Mouse (Mus musculus) adrenal gland, postnatal 4 days (tissue): ENCODE measurements around the gene Xk. TPM values are rescaled to one million over a fixed set of nuclear protein-coding genes. Genes with fewer than 3 reads are reported as not detected.
"Not testable (repeated sequence)": the region's sequence is repeated elsewhere in the genome, so short reads cannot be mapped to it uniquely, and the experiment has no call there.

ENCODE experiments used
- DNase-seq, 2 experiments: peaks; one replicate each; pipeline ENCODE4 v3.0.0; 2021 to 2022; ENCODE audit warnings: low spot score in 2 of 2, mixed read lengths in 2 of 2
- long read RNA-seq, 2 experiments: library from polyadenylated mRNA; stranded (forward); transcript quantifications; one replicate each; pipeline ENCODE4 v2.0.0; 2021
- total RNA-seq, 2 experiments: library from RNA; stranded (reverse); gene quantifications; 2 replicates each; pipeline ENCODE4 v1.2.3; 2021

Xk gene
- 1 to 10 TPM; 3.0 to 3.4 TPM for total RNA-seq
- long read RNA-seq, experiment 1, result 0 reads
- long read RNA-seq, experiment 2, full-length matches to known transcripts, result 2 of 4 reads
- long read RNA-seq, experiment 2, partial matches to known transcripts, result 0 of 4 reads
- long read RNA-seq, experiment 2, other reads (novel, unspliced or antisense), result 2 of 4 reads

GRCm38 (mm10) chrX:9272460-9273361 is at the start of gene Xk:
Gene Xk (plus strand): TSS chrX:9272756.
- DNase-seq, result peak; percentile 7 to 17

- DNase-seq, result no peak
Measured at GRCm38 (mm10) chrX:9227105-9227504, 45.5 kb upstream of the Xk start.

- no peak for DNase-seq
Measured at GRCm38 (mm10) chrX:9240737-9241591, 31.6 kb upstream of the Xk start.

- no peak for DNase-seq
Measured at GRCm38 (mm10) chrX:9243381-9243864, 29.1 kb upstream of the Xk start.

GRCm38 (mm10) chrX:9244603-9245336 is 27.8 kb upstream of the Xk start:
- no peak for DNase-seq

- DNase-seq, result no peak
Measured at GRCm38 (mm10) chrX:9248911-9249310, 23.6 kb upstream of the Xk start.

GRCm38 (mm10) chrX:9253990-9254389 is 18.6 kb upstream of the Xk start:
- DNase-seq, result no peak

- no peak for DNase-seq
Measured at GRCm38 (mm10) chrX:9254901-9255300, 17.7 kb upstream of the Xk start.

GRCm38 (mm10) chrX:9256766-9257165 is 15.8 kb upstream of the Xk start, which contains the start of gene Gm14862:
Gene Gm14862 (minus strand): TSS chrX:9256899.
- no peak for DNase-seq

GRCm38 (mm10) chrX:9257831-9258230 is 14.7 kb upstream of the Xk start:
- no peak for DNase-seq

- no peak for DNase-seq
Measured at GRCm38 (mm10) chrX:9259267-9259666, 13.3 kb upstream of the Xk start.

- no peak for DNase-seq
Measured at GRCm38 (mm10) chrX:9271112-9271511, 1.4 kb upstream of the Xk start.

- no peak for DNase-seq
Measured at GRCm38 (mm10) chrX:9271947-9272459, 553 bp upstream of the Xk start.

- no peak for DNase-seq
Measured at GRCm38 (mm10) chrX:9273377-9274002, 934 bp downstream of the Xk start.

GRCm38 (mm10) chrX:9274321-9274720 is 1.8 kb downstream of the Xk start:
- DNase-seq, result no peak

GRCm38 (mm10) chrX:9283464-9283863 is 10.9 kb downstream of the Xk start, which contains the start of gene H2al1m:
Gene H2al1m (plus strand): TSS chrX:9283764.
- DNase-seq, result not testable (repeated sequence)

- not testable (repeated sequence) for DNase-seq
Measured at GRCm38 (mm10) chrX:9293140-9293829, 20.7 kb downstream of the Xk start.

- no peak for DNase-seq
Measured at GRCm38 (mm10) chrX:9298413-9298864, 25.9 kb downstream of the Xk start.

- DNase-seq, result no peak
Measured at GRCm38 (mm10) chrX:9302791-9303190, 30.2 kb downstream of the Xk start.
